Mouse (Mus musculus) v-Abl transformed pro-B cells (cell line): Measurements from ENCODE around the gene Efcab9.

Experiments
- in situ Hi-C, 2 experiments: fragments of 400-800 bp; cut with MboI; formaldehyde crosslinking; loops; one replicate each; pipeline ENCODE4 v1.15.1; 2025; ENCODE audit not compliant: unreplicated experiment in 2 of 2

The Efcab9 gene

GRCm38 (mm10) chr11:32510930-32511329 is 21.0 kb downstream of the Efcab9 start:
- in situ Hi-C loops, result loop anchor here in 1 of 2 experiments (5.0 kb wide), 1 partner anchor 59 kb away; no protein-coding TSS in a partner anchor

DNA sequence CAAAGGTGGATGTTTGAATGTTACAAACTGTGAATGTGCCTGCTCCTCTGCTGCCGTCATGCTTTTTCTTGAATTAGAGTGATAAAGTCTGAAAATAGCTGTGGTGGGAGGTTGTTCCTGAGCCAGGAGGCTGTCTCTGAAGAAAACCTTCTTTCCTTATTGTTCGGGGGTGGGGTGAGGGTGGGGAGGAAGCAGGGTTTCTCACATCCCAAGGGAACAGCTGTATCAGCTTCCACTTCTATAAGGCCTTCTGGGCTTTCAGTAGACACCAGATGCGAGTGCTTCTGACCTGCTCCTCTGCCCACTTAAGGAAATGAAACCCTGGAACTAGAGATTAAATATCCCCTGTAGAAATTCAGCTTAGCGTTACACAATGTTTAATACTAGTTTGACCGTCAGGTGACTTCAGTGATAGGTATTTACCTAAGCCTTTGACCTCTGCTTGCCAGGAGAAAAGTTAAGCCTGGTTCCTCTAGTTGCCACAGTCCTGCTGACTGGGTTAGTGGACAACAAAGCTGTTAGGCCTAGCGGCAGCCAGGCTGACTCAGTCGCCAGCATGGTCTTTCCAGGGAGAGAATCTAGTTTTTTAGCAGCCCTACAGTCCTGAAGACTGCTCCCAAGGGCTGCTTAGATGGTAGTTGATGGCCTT is 26.7 kb downstream of the Efcab9 start:
- in situ Hi-C loops, result no loop called here

DNA sequence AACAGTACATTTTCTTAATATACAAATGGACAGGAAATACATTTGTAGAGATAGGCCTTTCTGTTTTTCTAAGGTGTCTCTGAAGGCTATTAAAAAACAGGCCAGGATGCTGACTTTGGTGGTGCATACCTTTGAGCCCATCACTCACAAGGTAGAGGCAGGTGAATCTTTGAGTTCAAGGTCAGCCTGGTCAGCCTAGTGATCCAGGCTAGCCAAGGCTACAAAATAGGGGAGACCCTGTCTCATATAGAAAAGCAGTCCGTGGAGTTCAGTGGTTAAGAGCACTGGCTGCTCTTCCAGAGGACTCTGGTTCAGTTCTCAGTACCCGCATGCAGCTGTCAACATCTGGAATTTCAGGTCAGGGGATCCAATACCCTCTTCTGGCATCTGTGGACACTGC is 28.2 kb downstream of the Efcab9 start:
- in situ Hi-C loops, result no loop called here

- in situ Hi-C loops, result no loop called here
Measured at GRCm38 (mm10) chr11:32499931-32500330, 31.9 kb downstream of the Efcab9 start.

GRCm38 (mm10) chr11:32498757-32499535 is 32.9 kb downstream of the Efcab9 start:
- in situ Hi-C loops, result no loop called here

GRCm38 (mm10) chr11:32495283-32495682 is 36.6 kb downstream of the Efcab9 start:
- in situ Hi-C loops, result no loop called here

DNA sequence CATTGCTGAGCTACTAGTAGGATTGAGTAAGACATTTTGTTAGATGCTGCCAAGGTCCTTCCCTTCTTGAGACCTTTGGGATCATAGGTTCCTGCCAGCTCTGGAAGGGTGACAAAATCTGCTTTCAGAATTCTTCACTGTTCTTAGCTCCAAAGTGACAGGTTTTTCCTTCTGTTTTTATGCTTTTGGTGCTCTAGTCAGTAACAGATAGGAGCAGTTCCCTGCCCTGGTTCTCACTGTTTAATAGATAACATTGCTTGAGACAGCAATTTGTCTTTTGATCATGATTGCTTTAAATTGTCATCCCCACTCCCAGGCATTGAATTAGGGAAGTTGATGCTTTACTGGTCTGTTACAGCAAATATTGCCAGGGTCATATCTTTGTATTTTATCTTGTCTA is 38.6 kb downstream of the Efcab9 start:
- in situ Hi-C loops, result no loop called here

GRCm38 (mm10) chr11:32491079-32491478 is 40.8 kb downstream of the Efcab9 start:
- in situ Hi-C loops, result no loop called here

- in situ Hi-C loops, result no loop called here
Measured at GRCm38 (mm10) chr11:32488808-32489670, 42.8 kb downstream of the Efcab9 start.

DNA sequence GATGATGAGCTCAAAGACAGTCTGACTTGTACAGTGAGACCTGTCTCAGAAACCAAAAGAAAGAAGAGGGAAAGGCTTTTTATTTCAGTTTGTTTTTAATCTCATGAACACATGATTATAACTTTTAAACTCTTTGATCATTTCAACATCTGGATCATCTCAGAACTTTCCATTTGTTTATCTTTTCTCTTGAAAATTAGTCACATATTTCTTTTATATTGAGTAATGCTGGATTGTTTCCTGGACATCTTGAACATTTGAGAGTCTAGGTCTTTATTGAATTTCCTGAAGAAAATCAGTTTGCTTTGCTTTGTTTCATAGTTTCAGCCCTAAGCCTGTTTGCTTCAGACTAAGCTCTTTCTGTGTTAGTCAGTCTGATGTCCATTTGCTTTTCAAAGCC is 43.5 kb downstream of the Efcab9 start:
- in situ Hi-C loops, result no loop called here

- in situ Hi-C loops, result no loop called here
Measured at GRCm38 (mm10) chr11:32487501-32487900, 44.4 kb downstream of the Efcab9 start.

DNA sequence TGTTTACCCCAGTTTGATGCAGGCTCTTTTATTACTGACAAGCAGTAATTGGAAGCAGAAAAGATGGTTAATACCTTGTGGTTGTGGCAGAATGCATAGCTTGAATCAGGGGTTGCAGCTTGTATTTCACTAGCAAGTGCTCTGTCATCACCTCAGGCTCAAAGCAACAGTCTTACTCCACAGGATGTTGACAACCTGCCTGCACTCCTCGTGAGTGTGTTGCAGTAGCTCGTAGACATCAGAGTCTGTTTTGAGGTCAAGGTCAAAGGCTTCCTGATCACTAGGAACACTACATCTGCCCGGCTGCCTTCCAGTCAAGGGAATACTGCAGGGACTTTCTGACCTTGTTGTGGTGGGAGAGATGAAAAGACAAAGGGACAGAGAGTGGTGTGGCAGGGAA is 45.3 kb downstream of the Efcab9 start:
- in situ Hi-C loops, result no loop called here

DNA sequence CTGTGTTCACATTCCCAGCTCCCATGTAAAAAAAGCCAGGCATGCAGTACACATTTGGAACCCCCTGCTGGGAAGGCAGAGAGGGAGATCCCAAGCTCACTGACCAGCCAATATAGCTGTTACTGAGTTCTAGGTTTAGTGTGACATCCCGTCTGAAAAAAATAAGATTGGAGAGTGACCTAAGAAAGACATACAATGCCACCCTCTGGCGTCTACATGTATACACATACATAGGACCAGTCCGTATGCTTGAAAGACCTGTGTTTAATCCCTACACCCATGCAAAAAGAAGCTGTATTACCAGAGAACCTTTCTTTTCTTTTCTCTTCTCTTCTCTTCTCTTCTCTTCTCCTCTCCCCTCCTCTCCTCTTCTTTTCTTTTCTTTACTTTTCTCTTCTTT is 46.6 kb downstream of the Efcab9 start:
- in situ Hi-C loops, result no loop called here

DNA sequence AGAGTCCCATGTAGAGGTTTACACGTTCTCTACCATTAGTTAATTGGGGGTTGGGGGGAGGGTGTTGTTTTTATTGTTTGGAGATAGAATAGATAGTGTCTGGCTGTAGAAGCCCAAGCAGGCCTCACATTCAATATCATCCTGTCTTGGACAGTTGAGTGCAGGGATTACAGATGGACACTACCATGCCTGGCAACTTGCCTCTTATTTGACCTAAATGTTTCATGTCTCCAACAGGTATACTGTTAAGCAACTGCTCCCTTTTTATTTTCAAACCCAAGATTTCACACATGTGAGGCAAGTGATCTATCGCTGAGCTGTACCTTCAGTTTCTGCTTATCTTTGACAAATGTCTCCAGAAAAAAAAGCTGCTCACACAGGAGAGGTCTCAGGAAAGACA is 50.4 kb downstream of the Efcab9 start:
- in situ Hi-C loops, result no loop called here

- in situ Hi-C loops, result no loop called here
Measured at GRCm38 (mm10) chr11:32475487-32476236, 56.2 kb downstream of the Efcab9 start.

GRCm38 (mm10) chr11:32474725-32475124 is 57.2 kb downstream of the Efcab9 start:
- in situ Hi-C loops, result loop anchor here in 1 of 2 experiments (25.0 kb wide), 1 partner anchor 663 kb away; the partner anchor contains the start of gene Fgf18
